Mouse (Mus musculus) limb, embryonic 14.5 days (tissue): Measurements from ENCODE around the gene Prpf4b. TPM values are rescaled to one million over a fixed set of nuclear protein-coding genes. Genes with fewer than 3 reads are reported as not detected.

Source experiments
- ATAC-seq: fragments of 200-750 bp; cut with Nextera tagmentation; 2 replicates; pipeline ENCODE4 v1.8.0; 2017; ENCODE audit warnings: low read depth, moderate number of reproducible peaks, moderate TSS enrichment; ENCODE audit not compliant: low FRiP score
- DNase-seq: peaks from one replicate; pipeline ENCODE4 v3.0.0-alpha.2; 2015; ENCODE audit warnings: low spot score
- H3K27ac ChIP-seq: fragments of 300-500 bp; sonication (generic); replicated peaks from 2 replicates; pipeline ENCODE4 v1.5.1; 2014; ENCODE audit warnings: low read depth, mild to moderate bottlenecking, low read length, moderate library complexity, mixed read lengths
- H3K27me3 ChIP-seq: fragments of 300-500 bp; sonication (generic); 2 replicates; pipeline ENCODE4 v1.6.1; 2014; ENCODE audit warnings: low read length, mixed read lengths; ENCODE audit not compliant: control insufficient read depth, insufficient read depth
- H3K36me3 ChIP-seq: fragments of 300-500 bp; sonication (generic); 2 replicates; pipeline ENCODE4 v1.6.1; 2014; ENCODE audit warnings: mild to moderate bottlenecking, low read length, moderate library complexity, mixed read lengths; ENCODE audit not compliant: control insufficient read depth, insufficient read depth
- H3K4me1 ChIP-seq: fragments of 300-500 bp; sonication (generic); 2 replicates; pipeline ENCODE4 v1.6.1; 2014; ENCODE audit warnings: antibody characterized with exemption, low read length, mixed read lengths; ENCODE audit not compliant: control insufficient read depth, insufficient read depth
- H3K4me2 ChIP-seq: fragments of 300-500 bp; sonication (generic); replicated peaks from 2 replicates; pipeline ENCODE4 v1.6.1; 2014; ENCODE audit warnings: low read depth, mild to moderate bottlenecking, low read length, moderate library complexity; ENCODE audit not compliant: severe bottlenecking
- H3K4me3 ChIP-seq: fragments of 300-500 bp; sonication (generic); replicated peaks from 2 replicates; pipeline ENCODE4 v1.5.1; 2014; ENCODE audit warnings: low read length
- H3K9ac ChIP-seq: fragments of 300-500 bp; sonication (generic); 2 replicates; pipeline ENCODE4 v1.6.1; 2014; ENCODE audit warnings: mild to moderate bottlenecking, low read depth, low read length, moderate library complexity; ENCODE audit not compliant: severe bottlenecking
- H3K9me3 ChIP-seq: fragments of 300-500 bp; sonication (generic); 2 replicates; pipeline ENCODE4 v1.6.1; 2016; ENCODE audit warnings: low read length; ENCODE audit not compliant: control insufficient read depth
- POLR2A ChIP-seq: fragments of 200-500 bp; IDR thresholded peaks from 2 replicates; pipeline ENCODE4 v1.8.0; 2012; ENCODE audit warnings: inconsistent platforms, mild to moderate bottlenecking, moderate library complexity, borderline replicate concordance; ENCODE audit not compliant: insufficient read depth, insufficient read length; ENCODE audit errors: extremely low read depth
- WGBS: fragments of 180-500 bp; shearing (Covaris S2); extraction: QIAGEN DNeasy Blood & Tissue Kit; methylation state at CpG from one replicate; pipeline ENCODE4 v1.1.7; 2014; 5-methylcytosine and 5-hydroxymethylcytosine counted together
- polyA plus RNA-seq, 2 experiments: library from polyadenylated mRNA; depleted of rRNA in 1 of 2; stranded (reverse) in 1 of 2; unstranded in 1 of 2; fragments of >200 nt; fragmentation: Nextera tagmentation in 1 of 2; extraction: Ambion mirVana in 1 of 2; gene quantifications; 2 replicates each; pipeline versions ENCODE4 v1.2.1 to v1.2.3; 2012 to 2014

Prpf4b gene
- polyA plus RNA-seq (2012; rRNA removed) (112 and 155 TPM in 2 replicates), polyA plus RNA-seq (2014; fragmentation: Nextera tagmentation; extraction: Ambion mirVana) (81.1 and 88.5 TPM in 2 replicates)

DNA sequence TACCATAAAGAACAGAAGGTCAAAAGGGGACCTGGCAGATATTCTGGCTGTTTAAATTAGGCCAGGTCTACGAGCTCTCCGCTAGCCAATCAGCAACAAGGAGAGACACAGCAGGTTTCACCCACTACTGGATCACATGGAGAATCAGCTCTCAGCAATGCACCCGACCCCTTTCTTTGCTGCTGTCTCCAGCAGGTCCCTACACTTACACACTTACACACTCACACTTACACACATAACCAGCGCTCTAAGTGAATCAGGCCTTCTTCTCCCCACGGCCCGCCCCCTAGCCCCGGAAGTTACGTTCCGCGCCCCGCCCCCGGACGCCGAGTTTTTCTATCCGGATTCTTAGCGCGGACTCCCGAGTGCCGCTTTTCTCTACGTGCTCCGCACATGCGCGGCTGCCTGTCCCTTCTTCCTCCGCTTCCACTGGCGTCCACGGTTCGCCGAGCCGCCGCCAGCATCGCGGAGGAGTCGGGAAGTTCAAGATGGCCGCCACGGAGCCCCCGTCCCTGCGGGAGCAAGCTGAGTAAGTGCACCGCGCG lies at the start of gene Prpf4b:
TSS of gene Prpf4b (plus strand) at position 137 of the 545 bp plus-strand sequence.
- WGBS = under 1% methylated on average over 39 of the region's 40 CpGs
- Histone ChIP-seq H3K9ac (peak within 1 kb of the TSS; percentile 96), H3K4me2 (peak within 1 kb of the TSS; percentile 76), H3K27me3 (no peaks in the 10 kb centered on the region), H3K27ac (peak within 1 kb of the TSS; percentile 98), H3K9me3 (no peaks in the 10 kb centered on the region), H3K36me3 (no peaks in the 10 kb centered on the region), H3K4me1 (peaks cover 10% of the 10 kb centered on the region), H3K4me3 (peak within 1 kb of the TSS; percentile 99)
- peak; percentile 75 for ATAC-seq
- DNase-seq = peak; percentile 92
- no peak for TF ChIP-seq POLR2A

DNA sequence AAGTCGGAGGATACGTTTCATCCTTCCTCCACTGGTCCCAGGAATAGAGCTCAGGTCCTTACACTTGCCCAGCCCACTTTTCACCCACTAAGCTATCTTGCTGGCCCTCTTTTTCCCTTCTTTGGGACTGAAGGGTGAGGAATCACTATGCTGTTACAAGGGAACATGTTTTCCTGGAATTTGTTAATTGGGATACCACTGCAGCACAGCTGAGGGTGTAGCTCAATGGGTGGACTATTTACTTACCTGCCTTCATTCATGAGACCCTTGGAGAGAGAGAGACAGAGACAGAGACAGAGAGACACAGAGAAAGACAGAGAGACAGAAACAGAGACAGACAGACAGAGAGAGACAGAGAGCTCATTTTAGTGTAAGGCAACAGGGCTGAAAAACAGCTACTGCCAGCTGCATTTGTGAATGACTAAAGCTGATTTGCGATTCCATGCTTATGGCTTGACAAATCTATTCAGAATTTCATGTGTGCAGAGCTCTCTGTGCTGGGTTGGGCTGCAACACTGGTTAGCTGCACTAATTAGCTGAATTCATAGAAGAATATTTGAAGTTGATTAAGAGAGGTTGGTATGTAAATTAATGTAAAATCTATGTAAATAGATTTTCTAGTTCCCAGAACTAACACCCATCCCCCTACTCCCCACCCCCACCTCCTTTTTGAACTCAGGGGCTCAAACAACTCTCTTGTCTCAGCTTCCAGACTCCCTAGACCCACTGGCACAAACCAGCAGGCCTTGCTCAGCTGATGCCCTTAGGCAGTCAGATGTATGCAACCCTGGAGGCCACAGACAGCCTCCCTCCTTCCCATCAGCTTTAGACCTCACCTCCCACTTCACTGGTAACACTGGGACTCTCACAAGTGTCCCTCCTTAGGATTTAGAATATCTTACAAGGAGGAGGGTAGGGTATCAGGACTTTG lies 48.1 kb upstream of the Prpf4b start:
- ATAC-seq (no peak), DNase-seq (no peak)
- Histone ChIP-seq H3K27ac (no peak overlapping the region), H3K9me3 (no peaks in the 10 kb centered on the region), H3K4me3 (no peak overlapping the region), H3K4me2 (no peak overlapping the region), H3K9ac (no peak overlapping the region), H3K36me3 (no peaks in the 10 kb centered on the region), H3K27me3 (no peaks in the 10 kb centered on the region), H3K4me1 (no peaks in the 10 kb centered on the region)
- 83% methylated on average over 3 of the region's 3 CpGs for WGBS
- TF ChIP-seq POLR2A = no peak

DNA sequence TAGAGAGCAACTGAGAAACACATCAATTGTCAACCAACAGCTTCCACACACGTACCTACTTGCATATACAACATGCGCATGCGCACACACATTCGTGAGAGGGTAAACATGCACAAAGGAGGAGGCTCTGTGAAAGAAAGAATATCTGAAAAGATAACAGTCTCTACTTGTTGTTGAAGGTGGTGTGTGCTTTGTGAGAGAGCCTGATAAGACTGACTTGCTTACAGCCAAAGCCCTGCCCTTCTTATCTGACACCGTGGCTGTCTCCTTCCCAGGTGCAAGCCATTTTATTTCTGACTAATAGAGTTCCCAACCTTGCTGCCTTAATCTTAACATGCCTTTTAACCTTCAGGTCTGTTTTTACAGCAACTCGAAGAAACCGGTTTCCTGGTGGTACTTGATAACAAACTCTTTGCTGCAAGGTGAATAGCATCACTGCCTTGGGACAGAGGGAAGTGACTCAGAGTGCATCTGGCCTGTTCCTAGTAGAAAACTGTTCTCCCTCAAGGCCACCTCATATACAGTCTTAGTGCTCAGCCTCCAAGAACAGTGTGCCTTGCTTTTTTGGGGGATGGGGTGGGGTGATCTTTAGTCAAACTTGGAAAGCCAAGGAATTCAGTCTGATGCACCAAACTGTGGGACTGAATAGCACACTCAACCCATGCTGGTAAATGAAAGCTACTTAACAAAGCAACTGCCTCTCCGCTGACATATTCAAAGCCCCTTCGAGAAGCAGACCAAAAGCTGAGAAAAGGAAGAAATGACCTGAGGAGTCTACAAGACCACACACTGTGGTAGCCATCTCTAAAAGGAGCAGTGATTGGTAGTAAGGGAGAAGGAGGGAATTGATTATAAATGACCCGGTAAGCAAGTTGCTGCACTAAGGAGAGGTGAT lies 46.9 kb upstream of the Prpf4b start:
- ATAC-seq (no peak), DNase-seq (no peak)
- Histone ChIP-seq H3K4me1 (no peaks in the 10 kb centered on the region), H3K4me3 (no peak overlapping the region), H3K27ac (no peak overlapping the region), H3K9me3 (no peaks in the 10 kb centered on the region), H3K9ac (no peak overlapping the region), H3K27me3 (no peaks in the 10 kb centered on the region), H3K36me3 (no peaks in the 10 kb centered on the region), H3K4me2 (no peak overlapping the region)
- 77% methylated on average over 10 of the region's 10 CpGs for WGBS
- TF ChIP-seq POLR2A = no peak

DNA sequence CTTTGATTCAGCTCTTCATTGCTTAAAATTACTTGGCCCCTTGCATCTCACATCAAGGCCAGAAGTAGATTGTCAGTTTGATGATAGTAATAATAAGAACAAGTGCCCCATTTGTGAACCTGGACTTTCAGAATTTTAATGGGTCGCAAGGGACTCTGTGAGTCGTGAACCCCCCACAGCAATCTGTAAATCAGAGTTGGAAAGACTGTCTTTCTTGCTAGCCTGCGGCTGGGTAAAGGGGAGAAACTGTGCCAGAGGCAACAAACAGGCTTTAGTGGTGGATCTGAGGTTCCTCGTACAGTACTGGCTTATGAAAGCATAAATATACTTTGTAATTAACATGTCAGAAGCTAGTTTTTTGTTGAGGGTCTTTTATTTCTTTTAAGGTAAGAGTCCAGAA lies 32.3 kb upstream of the Prpf4b start:
- Histone ChIP-seq H3K27ac (no peak overlapping the region), H3K4me1 (no peaks in the 10 kb centered on the region), H3K36me3 (no peaks in the 10 kb centered on the region), H3K9ac (no peak overlapping the region), H3K9me3 (no peaks in the 10 kb centered on the region), H3K4me3 (no peak overlapping the region), H3K4me2 (no peak overlapping the region), H3K27me3 (no peaks in the 10 kb centered on the region)
- no peak for DNase-seq
- no peak for TF ChIP-seq POLR2A
- ATAC-seq = no peak
- 54% methylated on average over 4 of the region's 4 CpGs for WGBS

DNA sequence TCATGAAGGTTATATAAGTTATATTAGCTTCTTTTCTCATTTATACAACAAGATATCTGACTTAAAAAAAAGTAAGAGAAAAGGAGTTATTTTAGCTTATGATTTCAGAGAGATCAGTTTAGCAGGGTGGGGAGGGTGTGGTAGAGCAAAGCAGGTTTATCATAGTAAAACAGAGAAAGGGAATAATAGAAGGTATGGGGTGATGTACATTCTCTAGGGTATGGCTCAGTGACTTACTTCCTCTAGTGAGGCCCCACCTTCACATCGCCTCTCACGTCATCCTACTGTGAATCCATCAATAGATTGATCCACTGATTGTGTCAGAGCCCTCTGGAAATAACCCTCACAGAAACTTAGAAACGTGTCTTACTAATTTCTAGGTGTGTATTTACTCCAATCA lies 24.3 kb upstream of the Prpf4b start:
- ATAC-seq (no peak), DNase-seq (no peak)
- Histone ChIP-seq H3K9me3 (peaks cover 21% of the 10 kb centered on the region), H3K4me1 (no peaks in the 10 kb centered on the region), H3K27ac (no peak overlapping the region), H3K27me3 (no peaks in the 10 kb centered on the region), H3K4me2 (no peak overlapping the region), H3K9ac (no peak overlapping the region), H3K36me3 (no peaks in the 10 kb centered on the region), H3K4me3 (no peak overlapping the region)
- whole genome bisulfite sequencing = 82% methylated on average over 3 of the region's 3 CpGs
- TF ChIP-seq POLR2A = no peak
